ENCODE assay signal across 21 mouse cellular contexts in genomic region chr5:21348366-21348765, GRCm38 (mm10). TPM values are rescaled to one million over a fixed set of nuclear protein-coding genes. Genes with fewer than 3 reads are reported as not detected.
DNase-seq lines count a peak whose midpoint lies in the region; ATAC-seq lines count a peak whose summit lies in the region.
"Had no signal": no experiment of that assay in that cellular context is flagged by ENCODE, and none has a peak within 500 bp of the region (broad histone marks: within the 10 kb centered on the region; RNA-seq: fewer than 3 reads in every experiment).

No protein-coding gene starts in this region.

- H3K9ac ChIP-seq in heart, embryonic 11.5 days (ENCODE audit: low read depth, low read length), result no peak overlapping the region
- H3K9ac ChIP-seq: kidney, embryonic 15.5 days; limb, embryonic 13.5 days; liver, embryonic 15.5 days had no signal

- no peaks in the 10 kb centered on the region for H3K27me3 ChIP-seq in heart, embryonic 11.5 days (ENCODE audit: control insufficient read depth, insufficient read depth, low read length)
- H3K27me3 ChIP-seq: kidney, embryonic 15.5 days; limb, embryonic 13.5 days; liver, embryonic 15.5 days had no signal

- ATAC-seq in heart, embryonic 11.5 days (replicated peaks; ENCODE audit: insufficient number of reproducible peaks, low FRiP score, low TSS enrichment), result no peak
- ATAC-seq: CD4-positive, CD25-positive, alpha-beta regulatory T cell, adult 4 months; inflammation-experienced regulatory T-cells, adult 6 months; lung, postnatal 0 days had no signal

- H3K4me1 ChIP-seq in heart, embryonic 11.5 days (ENCODE audit: control insufficient read depth, insufficient read depth, low read length), result 0 out of 2 replicates have a peak, but pooled peaks cover 3% of the 10 kb centered on the region
- H3K4me1 ChIP-seq: kidney, embryonic 15.5 days; liver, embryonic 15.5 days had no signal

- no peaks in the 10 kb centered on the region for H3K36me3 ChIP-seq in heart, embryonic 11.5 days (ENCODE audit: control insufficient read depth, insufficient read depth, low read length)
- H3K36me3 ChIP-seq: embryonic facial prominence, embryonic 10.5 days; G1E; hindbrain, embryonic 10.5 days; kidney, embryonic 15.5 days; limb, embryonic 13.5 days; liver, embryonic 15.5 days had no signal

- H3K9me3 ChIP-seq in heart, embryonic 11.5 days (replicated peaks; ENCODE audit: control insufficient read depth, low read length), result no peaks in the 10 kb centered on the region
- H3K9me3 ChIP-seq: embryonic facial prominence, embryonic 10.5 days; G1E; hindbrain, embryonic 10.5 days; kidney, embryonic 15.5 days; limb, embryonic 13.5 days; liver, embryonic 15.5 days had no signal

- no peak overlapping the region for H3K4me2 ChIP-seq in heart, embryonic 11.5 days
- H3K4me2 ChIP-seq: kidney, embryonic 15.5 days; limb, embryonic 13.5 days; liver, embryonic 15.5 days had no signal

- no peak overlapping the region for H3K27ac ChIP-seq in heart, embryonic 11.5 days (ENCODE audit: low read depth, low read length)
- H3K27ac ChIP-seq: embryonic facial prominence, embryonic 10.5 days; hindbrain, embryonic 10.5 days; kidney, embryonic 15.5 days; limb, embryonic 13.5 days; liver, embryonic 15.5 days had no signal

- no peak overlapping the region for H3K4me3 ChIP-seq in heart, embryonic 11.5 days (ENCODE audit: low read depth, low read length)
- H3K4me3 ChIP-seq: embryonic facial prominence, embryonic 10.5 days; hindbrain, embryonic 10.5 days; kidney, embryonic 15.5 days; limb, embryonic 13.5 days; liver, embryonic 15.5 days had no signal

- 68% methylated on average over 7 of the region's 7 CpGs for WGBS in heart, embryonic 11.5 days (ENCODE audit: insufficient replicate concordance)

- peak; percentile 51 to 73 for DNase-seq in heart, adult 18-20 months
- peak; percentile 32 for DNase-seq in urinary bladder, postnatal 14 days (ENCODE audit: low spot score)
- no peak for DNase-seq in urinary bladder, postnatal 4 days (ENCODE audit: low spot score in 2 of 2)
- DNase-seq in brain, adult 2 months (ENCODE audit: low read depth, low spot score), result peak; percentile 42
- DNase-seq in skeletal muscle tissue, adult 2 months (ENCODE audit: low read depth, low spot score), result peak; percentile 71
- no peak for DNase-seq in ovary, postnatal 36 days (ENCODE audit: low spot score)
- DNase-seq in thymus, postnatal 14 days, result no peak
- DNase-seq: cerebellum, adult 11 months; cerebellum, postnatal 14 days; right cerebral cortex, postnatal 14 days; thymus, postnatal 36 days had no signal

RNA-seq across cellular contexts. Expression of gene Fgl2, which starts 24.1 kb away (rescaled TPM):
- 10 to 100 TPM; 16.5 to 22.9 TPM for total RNA-seq in heart, adult 18-20 months (2021)
- 19.9 and 31.3 TPM in 2 replicates for polyA plus RNA-seq in heart, embryonic 11.5 days (2014; fragmentation: Nextera tagmentation; extraction: Ambion mirVana)

Comparison
In these comparisons a context has a peak if more than half of its experiments do, and no peak if none do; other contexts are left out.
1. DNase-seq: peak in heart, adult 18-20 months (2 of 2), urinary bladder, postnatal 14 days (single experiment), brain, adult 2 months (single experiment) and skeletal muscle tissue, adult 2 months (single experiment); none in urinary bladder, postnatal 4 days (0 of 2), ovary, postnatal 36 days (single experiment) and thymus, postnatal 14 days (single experiment).